Mouse (Mus musculus) olfactory bulb, adult 2 months (tissue): ENCODE measurements around the gene Fancc.

Experiments used
- CTCF ChIP-seq: fragments of 200-500 bp; IDR thresholded peaks from 2 replicates; pipeline ENCODE4 v1.5.1; 2012; ENCODE audit warnings: low read depth, mild to moderate bottlenecking, low read length, moderate library complexity; ENCODE audit not compliant: insufficient read depth
- POLR2A ChIP-seq: fragments of 200-500 bp; IDR thresholded peaks from 2 replicates; pipeline ENCODE4 v1.6.1; 2012; ENCODE audit warnings: mild to moderate bottlenecking, low read depth, low read length, moderate library complexity; ENCODE audit not compliant: insufficient read depth

GRCm38 (mm10) chr13:63289152-63289551 lies 207.9 kb downstream of the Fancc start:
- TF ChIP-seq POLR2A: no peak
- no peak for TF ChIP-seq CTCF
